Mouse (Mus musculus): ENCODE data around the gene Yes1.

GRCm38 (mm10) chr5:32717726-32718125 lies 106.8 kb downstream of the Yes1 start:
- TF ChIP-seq TAL1 (conservative IDR thresholded peaks at IDR 0.05; ENCODE audit: low read depth, low read length) (no peak), CTCF (IDR thresholded peaks at IDR 0.05; ENCODE audit: low read depth, low read length) (no peak), GATA1 (IDR thresholded peaks at IDR 0.05; ENCODE audit: borderline replicate concordance, low read length) (no peak)
